Mouse (Mus musculus) embryonic fibroblast, embryonic 13.5 days (primary cell): ENCODE measurements around the gene Acot8.
A peak's percentile ranks its signal among the peaks of the same experiment; 100 is the strongest.

ENCODE experiments used
- CTCF ChIP-seq: IDR thresholded peaks from 2 replicates; pipeline ENCODE4 v1.5.1; 2011; ENCODE audit warnings: mild to moderate bottlenecking, control low read depth, low read length, moderate library complexity, borderline replicate concordance; ENCODE audit not compliant: insufficient read depth
- POLR2A ChIP-seq: IDR thresholded peaks from 2 replicates; pipeline ENCODE4 v1.6.1; 2011; ENCODE audit warnings: low read depth, mild to moderate bottlenecking, control low read depth, low read length, moderate library complexity

- TF ChIP-seq POLR2A (no peak), CTCF (peak; percentile 55; the same call in 1 of the 2 replicates)
These were observed 11.4 kb downstream of the Acot8 start for GRCm38 (mm10) chr2:164793236-164793635.
